Mouse (Mus musculus) C2C12 (cell line): Measurements from ENCODE around the gene Cpsf7. TPM values are rescaled to one million over a fixed set of nuclear protein-coding genes. Genes with fewer than 3 reads are reported as not detected.

Experiments
- H3K27me3 ChIP-seq: one replicate; pipeline ENCODE4 v1.6.1; 2011; ENCODE audit not compliant: control insufficient read depth, insufficient read depth, insufficient read length
- H3K36me3 ChIP-seq: one replicate; pipeline ENCODE4 v1.6.1; 2011; ENCODE audit not compliant: control insufficient read depth, insufficient read depth
- H3K4me3 ChIP-seq: one replicate; pipeline ENCODE4 v1.5.1; 2011; ENCODE audit warnings: mild to moderate bottlenecking, control low read depth; ENCODE audit not compliant: poor library complexity, insufficient read depth, severe bottlenecking
- H3K79me2 ChIP-seq: one replicate; pipeline ENCODE4 v1.6.1; 2011; ENCODE audit not compliant: control insufficient read depth, insufficient read depth
- H3K79me3 ChIP-seq: one replicate; pipeline ENCODE4 v1.6.1; 2011; ENCODE audit warnings: low read depth, control low read depth
- H3ac ChIP-seq: one replicate; pipeline ENCODE3; 2011; ENCODE audit warnings: low read depth; ENCODE audit not compliant: control insufficient read depth, insufficient read length
- CEBPB ChIP-seq: IDR thresholded peaks from one replicate; pipeline ENCODE4 v1.6.1; 2011; ENCODE audit warnings: low read depth, mild to moderate bottlenecking, control low read depth, moderate library complexity
- CTCF ChIP-seq: IDR thresholded peaks from one replicate; pipeline ENCODE4 v1.5.1; 2011; ENCODE audit not compliant: control insufficient read depth, insufficient read depth, insufficient read length
- FOSL1 ChIP-seq: IDR thresholded peaks from one replicate; pipeline ENCODE4 v1.8.0; 2011; ENCODE audit warnings: mild to moderate bottlenecking, low read length; ENCODE audit not compliant: poor library complexity, insufficient read depth, severe bottlenecking
- MAX ChIP-seq: IDR thresholded peaks from one replicate; pipeline ENCODE4 v1.6.1; 2011; ENCODE audit warnings: mild to moderate bottlenecking, control low read depth
- MYOD1 ChIP-seq: IDR thresholded peaks from one replicate; pipeline ENCODE4 v1.6.1; 2011; ENCODE audit warnings: low read depth; ENCODE audit not compliant: control insufficient read depth, insufficient read length
- MYOG ChIP-seq: IDR thresholded peaks from one replicate; pipeline ENCODE4 v1.6.1; 2011; ENCODE audit not compliant: control insufficient read depth, insufficient read length; ENCODE audit errors: extremely low read depth
- USF1 ChIP-seq: IDR thresholded peaks from one replicate; pipeline ENCODE4 v1.6.1; 2011; ENCODE audit warnings: low read depth, mild to moderate bottlenecking, control low read depth, moderate library complexity
- polyA plus RNA-seq: library from polyadenylated mRNA; unstranded; fragments of >200 nt; fragmentation: generic; extraction: Trizol; gene quantifications from one replicate; pipeline ENCODE4 v1.2.1, GENCODE M21; 2012; ENCODE audit warnings: missing spikeins

The Cpsf7 gene
- polyA plus RNA-seq, 1 experiment, result 26.5 TPM

DNA sequence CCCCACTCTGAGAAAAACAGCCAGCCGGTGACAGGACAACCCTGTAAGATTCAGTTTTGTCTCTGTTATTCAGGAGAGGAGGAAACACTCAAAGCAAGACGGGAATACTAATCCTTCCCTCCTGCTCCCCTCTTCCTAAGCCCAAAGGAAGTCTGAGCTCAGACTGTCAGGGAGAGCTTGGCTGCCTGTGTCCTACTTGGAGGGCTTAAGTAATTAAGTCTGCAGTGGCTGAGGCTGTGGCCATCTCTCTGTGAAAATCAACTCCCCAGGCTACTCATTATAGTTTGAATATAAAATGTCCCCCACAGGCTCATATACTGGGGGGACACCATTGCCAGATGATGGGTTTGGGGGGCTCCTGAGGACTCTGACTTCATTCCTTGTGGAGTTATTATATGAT is 28.1 kb upstream of the Cpsf7 start:
- Histone ChIP-seq H3K36me3 (peaks cover 22% of the 10 kb centered on the region), H3K79me3 (no peaks in the 10 kb centered on the region), H3K27me3 (no peaks in the 10 kb centered on the region), H3K79me2 (no peaks in the 10 kb centered on the region), H3ac (no peak overlapping the region), H3K4me3 (no peak overlapping the region)
- TF ChIP-seq MYOD1, result no peak
- no peak for TF ChIP-seq MAX
- no peak for TF ChIP-seq USF1
- no peak for TF ChIP-seq CEBPB
- no peak for TF ChIP-seq CTCF
- no peak for TF ChIP-seq FOSL1
- no peak for TF ChIP-seq MYOG

DNA sequence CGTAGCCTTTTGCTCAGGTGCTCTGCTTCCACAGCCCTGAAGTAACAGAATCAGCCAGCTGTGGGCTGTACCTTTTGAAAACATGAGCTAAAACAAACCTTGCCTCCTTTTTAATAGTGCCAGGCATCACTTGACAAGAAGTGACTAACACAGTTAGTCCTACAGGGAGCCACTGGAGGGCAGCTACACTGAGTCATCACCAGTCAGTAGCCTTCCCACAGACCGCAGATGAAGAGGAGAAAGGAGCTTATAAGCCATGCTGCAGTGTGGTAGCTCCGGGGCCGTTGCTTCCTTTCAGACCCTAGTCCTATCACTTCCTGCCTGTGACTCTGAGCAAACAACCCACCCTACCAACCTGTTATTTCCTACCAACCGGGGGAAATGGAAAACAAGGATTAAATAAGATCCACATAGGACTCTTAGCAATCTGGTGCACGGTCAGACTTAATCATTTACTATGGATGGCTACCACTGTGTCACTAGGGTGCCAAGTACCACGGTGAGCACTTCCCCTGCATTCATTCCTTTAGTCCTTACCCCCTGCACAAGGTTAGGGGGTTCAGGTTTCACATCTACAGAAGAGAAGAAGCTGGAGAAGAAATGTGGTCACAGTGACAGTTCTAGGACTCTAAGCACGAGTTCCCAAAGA is 27.4 kb upstream of the Cpsf7 start:
- Histone ChIP-seq H3K4me3 (no peak overlapping the region), H3K27me3 (no peaks in the 10 kb centered on the region), H3K79me2 (no peaks in the 10 kb centered on the region), H3K79me3 (no peaks in the 10 kb centered on the region), H3ac (peak overlapping the region; percentile 39), H3K36me3 (peaks cover 29% of the 10 kb centered on the region)
- TF ChIP-seq FOSL1 (peak; percentile 79), CEBPB (no peak)

GRCm38 (mm10) chr19:10500581-10500980 is 24.5 kb upstream of the Cpsf7 start:
- H3K36me3 ChIP-seq, result peaks cover 43% of the 10 kb centered on the region
- TF ChIP-seq MYOG, result no peak
- no peak for TF ChIP-seq MYOD1
- TF ChIP-seq MAX, result no peak
- no peak for TF ChIP-seq CEBPB
- TF ChIP-seq USF1, result no peak
- no peak for TF ChIP-seq FOSL1
- no peak for TF ChIP-seq CTCF
- no peak overlapping the region for H3ac ChIP-seq
- H3K79me2 ChIP-seq, result no peaks in the 10 kb centered on the region
- H3K79me3 ChIP-seq, result no peaks in the 10 kb centered on the region
- H3K4me3 ChIP-seq, result no peak overlapping the region
- H3K27me3 ChIP-seq, result no peaks in the 10 kb centered on the region

DNA sequence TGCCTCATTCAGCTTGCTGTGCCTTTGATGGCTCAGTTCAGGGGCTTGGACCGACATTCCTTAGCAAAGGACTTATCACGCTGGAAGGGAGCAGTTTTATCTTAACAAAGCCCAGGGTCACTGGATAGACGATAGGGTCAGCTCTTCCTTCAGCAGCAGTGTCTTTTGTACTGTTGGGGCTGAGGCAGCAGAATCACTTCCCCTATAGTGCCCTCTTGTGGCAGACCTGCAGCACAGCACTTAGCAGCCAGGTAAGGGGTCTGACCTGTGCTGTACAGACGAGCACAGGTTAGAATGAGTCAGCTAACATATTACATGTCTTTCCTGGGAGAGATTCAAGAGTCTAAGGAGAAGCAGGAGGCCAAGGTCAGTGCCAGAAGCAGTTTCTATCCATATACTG is 22.5 kb upstream of the Cpsf7 start:
- H3K79me3 ChIP-seq, result no peaks in the 10 kb centered on the region
- no peaks in the 10 kb centered on the region for H3K27me3 ChIP-seq
- H3K79me2 ChIP-seq, result no peaks in the 10 kb centered on the region
- TF ChIP-seq CEBPB (no peak), USF1 (no peak), FOSL1 (no peak), MYOG (no peak), CTCF (peak; percentile 86)
- H3K4me3 ChIP-seq, result no peak overlapping the region
- no peak overlapping the region for H3ac ChIP-seq
- peaks cover 48% of the 10 kb centered on the region for H3K36me3 ChIP-seq

- H3K79me2 ChIP-seq, result no peaks in the 10 kb centered on the region
- TF ChIP-seq CTCF (no peak), FOSL1 (no peak), MYOD1 (no peak), USF1 (no peak), MAX (no peak), MYOG (no peak), CEBPB (no peak)
- H3K4me3 ChIP-seq, result no peak overlapping the region
- no peak overlapping the region for H3ac ChIP-seq
- peaks cover 3% of the 10 kb centered on the region for H3K79me3 ChIP-seq
- no peaks in the 10 kb centered on the region for H3K27me3 ChIP-seq
- H3K36me3 ChIP-seq, result peaks cover 50% of the 10 kb centered on the region
Observed at GRCm38 (mm10) chr19:10510759-10511330, 14.2 kb upstream of the Cpsf7 start.

DNA sequence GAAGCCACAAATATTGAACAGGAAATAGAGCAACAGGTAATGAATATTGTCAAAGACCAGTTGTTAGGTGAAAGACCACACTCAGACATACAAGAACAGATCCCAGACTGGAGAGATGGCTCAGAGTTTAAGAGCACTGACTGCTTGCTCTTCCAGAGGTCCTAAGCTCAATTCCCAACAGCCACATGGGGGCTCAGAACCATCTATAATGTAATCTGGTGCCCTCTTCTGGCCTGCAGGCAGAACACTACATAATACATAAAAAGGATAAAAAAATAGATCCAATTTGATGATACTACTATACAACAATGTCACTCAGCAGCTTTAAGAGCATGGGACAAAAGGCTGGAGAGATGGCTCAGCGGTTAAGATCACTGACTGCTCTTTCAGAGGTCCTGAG is 4.7 kb upstream of the Cpsf7 start:
- Histone ChIP-seq H3ac (no peak overlapping the region), H3K4me3 (no peak overlapping the region), H3K79me3 (peaks cover 42% of the 10 kb centered on the region), H3K36me3 (peaks cover 25% of the 10 kb centered on the region), H3K79me2 (peaks cover 72% of the 10 kb centered on the region), H3K27me3 (no peaks in the 10 kb centered on the region)
- TF ChIP-seq MYOD1 (no peak), CEBPB (no peak), MAX (no peak), USF1 (no peak), MYOG (no peak), CTCF (no peak), FOSL1 (no peak)
